Mouse (Mus musculus): ENCODE measurements at regions not wholly inside any gene's neighbourhood (a gene's known extent, or its start where the extent isn't known, plus 50 kb on each side); places are given as distances from the start of the nearest gene placed in this dataset.

- WGBS = 94% methylated on average over 7 of the region's 7 CpGs
These were observed 100.0 kb downstream of the Tmem30b start for GRCm38 (mm10) chr12:73446148-73446547.

GRCm38 (mm10) chr12:73445562-73445961, 100.6 kb downstream of the Tmem30b start:
- Histone ChIP-seq H3K9ac (replicated peaks) (no peak overlapping the region), H3K4me1 (peaks cover 5% of the 10 kb centered on the region; the same call in 1 of the 2 replicates), H3K27me3 (replicated peaks) (no peaks in the 10 kb centered on the region), H3K27ac (replicated peaks) (no peak overlapping the region), H3K9me3 (replicated peaks) (no peaks in the 10 kb centered on the region), H3K4me2 (peak overlapping the region; percentile 1; the same call in 1 of the 2 replicates), H3K36me3 (no peaks in the 10 kb centered on the region), H3K4me3 (replicated peaks) (no peak overlapping the region)
- ATAC-seq (ENCODE audit: low FRiP score) = no peak
- 66% methylated on average over 10 of the region's 10 CpGs for WGBS

More at GRCm38 (mm10) chr12:73446148-73446547, 100.0 kb downstream of the Tmem30b start:
- no peak overlapping the region for H3K4me3 ChIP-seq (replicated peaks)
- H3K27me3 ChIP-seq (replicated peaks) = no peaks in the 10 kb centered on the region
- ATAC-seq (ENCODE audit: low FRiP score) = no peak
- no peak overlapping the region for H3K4me2 ChIP-seq
- H3K4me1 ChIP-seq = peaks cover 5% of the 10 kb centered on the region; the same call in 1 of the 2 replicates
- H3K9ac ChIP-seq (replicated peaks) = no peak overlapping the region
- no peak overlapping the region for H3K27ac ChIP-seq (replicated peaks)
- H3K9me3 ChIP-seq (replicated peaks) = no peaks in the 10 kb centered on the region
- no peaks in the 10 kb centered on the region for H3K36me3 ChIP-seq

- Histone ChIP-seq H3K9me3 (replicated peaks) (no peaks in the 10 kb centered on the region), H3K36me3 (no peaks in the 10 kb centered on the region), H3K27me3 (replicated peaks) (no peaks in the 10 kb centered on the region), H3K4me2 (peak overlapping the region; percentile 1; the same call in 1 of the 2 replicates), H3K9ac (replicated peaks) (no peak overlapping the region), H3K4me3 (replicated peaks) (no peak overlapping the region), H3K4me1 (peaks cover 5% of the 10 kb centered on the region; the same call in 1 of the 2 replicates), H3K27ac (replicated peaks) (no peak overlapping the region)
- 57% methylated on average over 10 of the region's 10 CpGs for WGBS
- ATAC-seq (ENCODE audit: low FRiP score) = no peak
These were observed 101.1 kb downstream of the Tmem30b start for GRCm38 (mm10) chr12:73445128-73445527.

- no peak overlapping the region for H3K9ac ChIP-seq (replicated peaks)
- H3K36me3 ChIP-seq = no peaks in the 10 kb centered on the region
- no peaks in the 10 kb centered on the region for H3K9me3 ChIP-seq (replicated peaks)
- WGBS = 58% methylated on average over 1 of the region's 1 CpGs
- H3K4me2 ChIP-seq = no peak overlapping the region
- ATAC-seq (ENCODE audit: low FRiP score) = no peak
- peaks cover 5% of the 10 kb centered on the region; the same call in 1 of the 2 replicates for H3K4me1 ChIP-seq
- no peaks in the 10 kb centered on the region for H3K27me3 ChIP-seq (replicated peaks)
- H3K4me3 ChIP-seq (replicated peaks) = no peak overlapping the region
- H3K27ac ChIP-seq (replicated peaks) = no peak overlapping the region
These were observed 104.9 kb downstream of the Tmem30b start for GRCm38 (mm10) chr12:73441326-73441725.

DNA sequence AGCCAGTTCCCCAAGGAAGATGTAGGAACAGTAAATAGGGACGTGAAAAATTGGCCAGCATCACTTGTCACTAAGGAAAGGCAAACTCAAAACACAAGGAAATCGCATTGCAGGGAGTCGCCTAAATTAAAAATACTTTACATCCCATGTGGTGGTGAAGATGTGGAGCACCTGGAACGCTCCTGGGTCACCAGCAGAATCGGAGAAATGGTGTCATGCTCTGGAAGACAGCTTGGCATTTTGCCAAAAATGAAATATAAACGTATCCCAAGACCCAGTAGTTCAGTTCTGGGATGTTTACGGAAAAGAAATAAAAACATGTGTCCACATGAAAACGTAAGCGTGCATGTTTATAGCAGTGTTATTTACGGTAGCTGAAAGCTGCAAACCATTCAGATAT, 111.5 kb downstream of the Tmem30b start:
- no peaks in the 10 kb centered on the region for H3K27me3 ChIP-seq (replicated peaks)

DNA sequence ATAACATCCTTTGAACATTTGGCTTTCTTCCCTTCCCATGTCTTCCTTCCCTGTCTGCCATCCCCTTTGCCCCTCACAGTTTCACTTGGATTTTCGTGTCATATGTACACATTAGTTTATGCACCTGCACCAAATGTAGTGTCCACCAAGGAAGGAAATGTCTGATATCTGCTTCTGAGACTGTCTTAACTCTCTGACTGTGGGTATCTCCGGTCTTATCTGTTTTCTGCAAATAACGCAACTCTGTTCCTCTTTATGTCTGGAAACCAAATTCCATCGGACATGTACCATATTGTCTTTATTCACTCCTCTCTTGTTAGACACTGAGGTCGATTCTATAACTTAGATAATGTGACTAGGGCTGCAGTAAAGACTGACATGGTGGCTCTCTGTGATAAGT, 113.6 kb downstream of the Tmem30b start:
- no peaks in the 10 kb centered on the region for H3K36me3 ChIP-seq
- H3K4me1 ChIP-seq = no peaks in the 10 kb centered on the region
- WGBS = 88% methylated on average over 5 of the region's 5 CpGs
- no peak overlapping the region for H3K4me2 ChIP-seq
- no peak overlapping the region for H3K9ac ChIP-seq (replicated peaks)
- H3K27me3 ChIP-seq (replicated peaks) = no peaks in the 10 kb centered on the region
- no peak for ATAC-seq (ENCODE audit: low FRiP score)
- H3K27ac ChIP-seq (replicated peaks) = no peak overlapping the region
- no peak overlapping the region for H3K4me3 ChIP-seq (replicated peaks)
- no peaks in the 10 kb centered on the region for H3K9me3 ChIP-seq (replicated peaks)

More for the DNA sequence above, 111.5 kb downstream of the Tmem30b start:
- H3K9me3 ChIP-seq (replicated peaks) = no peaks in the 10 kb centered on the region
- H3K4me1 ChIP-seq = no peaks in the 10 kb centered on the region
- H3K36me3 ChIP-seq = no peaks in the 10 kb centered on the region
- no peak for ATAC-seq (ENCODE audit: low FRiP score)
- H3K27ac ChIP-seq (replicated peaks) = no peak overlapping the region
- no peak overlapping the region for H3K4me2 ChIP-seq
- H3K9ac ChIP-seq (replicated peaks) = no peak overlapping the region
- 77% methylated on average over 10 of the region's 10 CpGs for WGBS
- H3K4me3 ChIP-seq (replicated peaks) = no peak overlapping the region

DNA sequence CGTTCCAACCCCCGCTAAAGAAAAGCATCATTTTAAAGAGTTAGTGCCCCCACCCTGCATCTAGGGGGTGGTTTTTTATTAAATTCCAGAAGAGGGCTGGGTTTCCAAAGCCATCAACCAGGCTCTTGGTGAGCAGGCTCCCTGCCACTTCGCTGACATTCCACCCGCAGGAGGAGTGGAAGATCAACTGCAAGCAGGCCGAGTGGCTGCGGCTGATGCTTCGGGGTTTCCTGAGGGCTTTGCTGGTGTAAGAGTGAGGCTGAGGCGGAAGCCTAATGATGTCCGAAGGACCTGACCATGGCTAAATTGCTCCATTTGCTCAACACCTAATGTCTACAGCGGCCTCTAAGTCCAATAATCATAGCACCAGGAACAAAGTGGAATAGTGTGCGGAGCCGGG, 118.0 kb downstream of the Tmem30b start:
- no peaks in the 10 kb centered on the region for H3K4me1 ChIP-seq
- H3K4me2 ChIP-seq = peak overlapping the region; percentile 13; the same call in 1 of the 2 replicates
- H3K27ac ChIP-seq (replicated peaks) = no peak overlapping the region
- WGBS = 71% methylated on average over 12 of the region's 12 CpGs
- ATAC-seq (ENCODE audit: low FRiP score) = no peak
- H3K9ac ChIP-seq (replicated peaks) = no peak overlapping the region
- no peak overlapping the region for H3K4me3 ChIP-seq (replicated peaks)
- H3K27me3 ChIP-seq (replicated peaks) = no peaks in the 10 kb centered on the region
- no peaks in the 10 kb centered on the region for H3K36me3 ChIP-seq
- no peaks in the 10 kb centered on the region for H3K9me3 ChIP-seq (replicated peaks)

GRCm38 (mm10) chr12:73424814-73425213, 121.4 kb downstream of the Tmem30b start:
- Histone ChIP-seq H3K9ac (replicated peaks) (no peak overlapping the region), H3K4me3 (replicated peaks) (no peak overlapping the region), H3K27me3 (replicated peaks) (no peaks in the 10 kb centered on the region), H3K27ac (replicated peaks) (no peak overlapping the region), H3K4me1 (no peaks in the 10 kb centered on the region), H3K9me3 (replicated peaks) (no peaks in the 10 kb centered on the region), H3K36me3 (no peaks in the 10 kb centered on the region), H3K4me2 (no peak overlapping the region)
- WGBS = 81% methylated on average over 7 of the region's 7 CpGs
- no peak for ATAC-seq (ENCODE audit: low FRiP score)

DNA sequence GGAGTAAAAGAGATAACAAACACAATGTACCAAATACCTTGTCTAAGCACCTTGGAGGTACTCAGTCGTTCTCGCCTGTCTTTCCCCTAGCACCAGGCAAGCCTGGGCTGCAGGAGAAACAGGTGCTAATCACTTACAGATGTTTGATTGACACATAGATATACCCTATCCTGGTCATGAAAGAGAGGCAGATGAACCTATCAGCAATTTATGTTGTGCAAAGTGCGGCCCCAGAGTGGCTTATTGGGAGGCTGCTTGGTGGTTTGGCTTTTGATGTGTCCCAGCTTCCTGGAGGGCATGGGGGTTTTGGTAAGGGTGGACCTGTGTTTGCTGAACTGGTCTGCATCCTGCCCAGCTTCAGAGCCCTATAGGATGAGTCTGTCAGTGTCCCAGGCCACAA, 129.1 kb downstream of the Tmem30b start:
- 90% methylated on average over 3 of the region's 3 CpGs for WGBS
- H3K27me3 ChIP-seq (replicated peaks) = no peaks in the 10 kb centered on the region
- no peak overlapping the region for H3K9ac ChIP-seq (replicated peaks)
- peaks cover 22% of the 10 kb centered on the region for H3K4me1 ChIP-seq
- no peak overlapping the region for H3K4me2 ChIP-seq
- H3K4me3 ChIP-seq (replicated peaks) = no peak overlapping the region
- no peak overlapping the region for H3K27ac ChIP-seq (replicated peaks)
- H3K9me3 ChIP-seq (replicated peaks) = no peaks in the 10 kb centered on the region
- ATAC-seq (ENCODE audit: low FRiP score) = no peak
- H3K36me3 ChIP-seq = no peaks in the 10 kb centered on the region

- peak; percentile 63; the same call in 1 of the 2 replicates for ATAC-seq (ENCODE audit: low FRiP score)
- H3K27ac ChIP-seq (replicated peaks) = no peak overlapping the region
- peaks cover 22% of the 10 kb centered on the region for H3K4me1 ChIP-seq
- no peak overlapping the region for H3K4me2 ChIP-seq
- no peak overlapping the region for H3K9ac ChIP-seq (replicated peaks)
- no peaks in the 10 kb centered on the region for H3K9me3 ChIP-seq (replicated peaks)
- no peak overlapping the region for H3K4me3 ChIP-seq (replicated peaks)
- H3K27me3 ChIP-seq (replicated peaks) = no peaks in the 10 kb centered on the region
- no peaks in the 10 kb centered on the region for H3K36me3 ChIP-seq
- WGBS = 37% methylated on average over 16 of the region's 16 CpGs
These were observed 129.8 kb downstream of the Tmem30b start for GRCm38 (mm10) chr12:73416367-73416897.

DNA sequence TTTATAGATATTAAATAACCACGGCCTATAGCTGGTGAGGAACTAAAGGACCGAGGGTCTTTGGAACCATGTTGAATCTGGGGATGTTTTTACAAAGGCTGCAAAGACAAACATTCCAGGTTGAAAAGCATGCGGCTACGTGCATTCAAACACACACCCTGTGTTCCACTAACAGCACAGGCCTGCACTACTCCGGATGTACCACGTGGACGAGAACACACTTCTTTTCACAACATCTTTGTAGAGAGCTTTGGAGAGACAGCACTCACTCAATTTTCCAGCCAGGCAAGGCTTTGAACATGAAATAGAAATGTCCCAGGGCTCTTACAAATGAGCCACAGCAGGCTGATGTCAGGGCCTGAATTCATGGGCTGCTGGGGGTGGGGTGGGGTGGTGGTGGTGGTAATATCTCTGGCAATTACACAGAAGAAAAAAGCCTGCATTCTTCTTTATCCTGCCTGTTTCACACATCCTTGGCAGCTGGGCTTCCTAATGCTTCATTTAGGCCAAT, 129.3 kb downstream of the Slc38a6 start:
- peak; percentile 38; the same call in 1 of the 2 replicates for ATAC-seq (ENCODE audit: low FRiP score)
- no peaks in the 10 kb centered on the region for H3K27me3 ChIP-seq (replicated peaks)
- H3K27ac ChIP-seq (replicated peaks) = no peak overlapping the region

DNA sequence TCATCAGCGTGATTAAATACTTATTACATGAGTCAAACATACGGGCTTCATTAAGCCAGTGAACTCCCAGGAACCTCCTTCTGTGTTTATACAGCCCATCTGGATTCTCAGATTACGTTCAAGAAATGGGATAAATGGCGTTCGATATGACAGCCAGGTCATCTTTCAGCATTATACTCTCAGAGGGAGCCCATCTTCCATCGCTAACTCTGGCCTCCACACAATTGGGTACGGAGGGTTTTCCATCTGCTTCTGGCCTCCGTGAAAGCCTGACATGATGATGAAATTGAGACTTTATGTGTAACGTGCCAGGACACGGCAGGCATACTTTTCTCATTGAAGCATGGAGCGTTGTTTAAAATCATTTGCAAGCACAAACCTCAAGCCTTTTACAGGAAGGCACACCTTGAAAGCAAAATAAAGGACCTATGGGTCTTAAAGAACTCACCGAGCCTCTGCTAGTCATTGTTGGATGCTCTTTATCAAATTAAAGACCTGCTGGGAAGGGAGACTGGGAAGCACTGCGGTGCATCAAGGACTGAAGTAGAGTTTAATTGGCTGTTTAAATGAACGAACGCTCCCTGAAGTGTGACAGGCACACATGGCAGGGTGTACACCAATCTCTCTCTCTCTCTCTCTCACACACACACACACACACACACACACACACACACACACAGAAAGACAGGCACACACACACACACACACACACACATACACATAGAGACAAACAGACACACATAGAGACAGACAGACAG, 127.0 kb downstream of the Slc38a6 start:
- peak; percentile 71; the same call in 1 of the 2 replicates for ATAC-seq (ENCODE audit: low FRiP score)
- H3K9ac ChIP-seq (replicated peaks) = no peak overlapping the region
- peak overlapping the region; percentile 28 for H3K4me2 ChIP-seq
- H3K4me3 ChIP-seq (replicated peaks) = no peak overlapping the region
- peak overlapping the region; percentile 34; the same call in 1 of the 2 replicates for H3K27ac ChIP-seq (replicated peaks)
- 37% methylated on average over 15 of the region's 15 CpGs for WGBS
- H3K36me3 ChIP-seq = no peaks in the 10 kb centered on the region
- H3K9me3 ChIP-seq (replicated peaks) = no peaks in the 10 kb centered on the region
- peaks cover 26% of the 10 kb centered on the region for H3K4me1 ChIP-seq
- no peaks in the 10 kb centered on the region for H3K27me3 ChIP-seq (replicated peaks)

More for the DNA sequence above, 129.3 kb downstream of the Slc38a6 start:
- Histone ChIP-seq H3K9me3 (replicated peaks) (no peaks in the 10 kb centered on the region), H3K36me3 (no peaks in the 10 kb centered on the region), H3K4me3 (replicated peaks) (no peak overlapping the region), H3K4me1 (peaks cover 24% of the 10 kb centered on the region), H3K9ac (replicated peaks) (no peak overlapping the region), H3K4me2 (no peak overlapping the region)
- 55% methylated on average over 7 of the region's 7 CpGs for WGBS
